Mouse (Mus musculus): ENCODE results near the gene Fhit. TPM values are rescaled to one million over a fixed set of nuclear protein-coding genes. Genes with fewer than 3 reads are reported as not detected.

Gene Fhit
- polyA plus RNA-seq, 1 experiment, result 1.6 TPM

- TF ChIP-seq CTCF (IDR thresholded peaks at IDR 0.05; ENCODE audit: insufficient read depth, low read length), result no peak
- TF ChIP-seq POLR2A (IDR thresholded peaks at IDR 0.05; ENCODE audit: borderline replicate concordance, extremely low read depth, low read depth, low read length), result no peak
- DNase-seq, result no peak
- H3K4me3 ChIP-seq (replicated peaks; ENCODE audit: extremely low read depth, low read depth, low read length), result no peak overlapping the region
- WGBS, result 68% methylated on average over 7 of the region's 7 CpGs
- H3K4me1 ChIP-seq (ENCODE audit: control insufficient read depth, insufficient read depth, low read length), result no peaks in the 10 kb centered on the region
Measured at GRCm38 (mm10) chr14:9609120-9609519, 1552.7 kb downstream of the Fhit start.

- Histone ChIP-seq H3K4me1 (ENCODE audit: control insufficient read depth, insufficient read depth, low read length) (no peaks in the 10 kb centered on the region), H3K4me3 (replicated peaks; ENCODE audit: extremely low read depth, low read depth, low read length) (no peak overlapping the region)
- no peak for TF ChIP-seq POLR2A (IDR thresholded peaks at IDR 0.05; ENCODE audit: borderline replicate concordance, extremely low read depth, low read depth, low read length)
- DNase-seq, result no peak
- 50% methylated on average over 12 of the region's 12 CpGs for WGBS
Measured at GRCm38 (mm10) chr14:9606584-9607377, 1555.1 kb downstream of the Fhit start.

GRCm38 (mm10) chr14:9600271-9600670 lies 1561.6 kb downstream of the Fhit start:
- no peak for DNase-seq
- no peak for TF ChIP-seq POLR2A (IDR thresholded peaks at IDR 0.05; ENCODE audit: borderline replicate concordance, extremely low read depth, low read depth, low read length)
- Histone ChIP-seq H3K4me3 (replicated peaks; ENCODE audit: extremely low read depth, low read depth, low read length) (no peak overlapping the region), H3K4me1 (ENCODE audit: control insufficient read depth, insufficient read depth, low read length) (no peaks in the 10 kb centered on the region)

- TF ChIP-seq POLR2A (IDR thresholded peaks at IDR 0.05; ENCODE audit: borderline replicate concordance, extremely low read depth, low read depth, low read length), result no peak
- TF ChIP-seq CTCF (IDR thresholded peaks at IDR 0.05; ENCODE audit: insufficient read depth, low read length), result no peak
- WGBS, result 75% methylated on average over 5 of the region's 5 CpGs
Measured at GRCm38 (mm10) chr14:9597460-9597977, 1564.3 kb downstream of the Fhit start.

GRCm38 (mm10) chr14:9589121-9589520 lies 1572.7 kb downstream of the Fhit start:
- Histone ChIP-seq H3K4me1 (ENCODE audit: control insufficient read depth, insufficient read depth, low read length) (no peaks in the 10 kb centered on the region), H3K4me3 (replicated peaks; ENCODE audit: extremely low read depth, low read depth, low read length) (no peak overlapping the region)
- DNase-seq, result no peak
- TF ChIP-seq POLR2A (IDR thresholded peaks at IDR 0.05; ENCODE audit: borderline replicate concordance, extremely low read depth, low read depth, low read length) (no peak), CTCF (IDR thresholded peaks at IDR 0.05; ENCODE audit: insufficient read depth, low read length) (no peak)
- WGBS, result 88% methylated on average over 1 of the region's 1 CpGs

More at GRCm38 (mm10) chr14:9597460-9597977, 1564.3 kb downstream of the Fhit start:
- DNase-seq, result no peak
- Histone ChIP-seq H3K4me3 (replicated peaks; ENCODE audit: extremely low read depth, low read depth, low read length) (no peak overlapping the region), H3K4me1 (ENCODE audit: control insufficient read depth, insufficient read depth, low read length) (no peaks in the 10 kb centered on the region)

- H3K4me1 ChIP-seq (ENCODE audit: control insufficient read depth, insufficient read depth, low read length), result no peaks in the 10 kb centered on the region
- H3K4me3 ChIP-seq (replicated peaks; ENCODE audit: extremely low read depth, low read depth, low read length), result no peak overlapping the region
- TF ChIP-seq POLR2A (IDR thresholded peaks at IDR 0.05; ENCODE audit: borderline replicate concordance, extremely low read depth, low read depth, low read length) (no peak), CTCF (IDR thresholded peaks at IDR 0.05; ENCODE audit: insufficient read depth, low read length) (no peak)
- no peak for DNase-seq
- WGBS, result 89% methylated on average over 4 of the region's 4 CpGs
Measured at GRCm38 (mm10) chr14:9587900-9588299, 1573.9 kb downstream of the Fhit start.

GRCm38 (mm10) chr14:9583227-9584155 lies 1578.3 kb downstream of the Fhit start:
- H3K4me1 ChIP-seq (ENCODE audit: control insufficient read depth, insufficient read depth, low read length), result no peaks in the 10 kb centered on the region
- DNase-seq, result no peak
- H3K4me3 ChIP-seq (replicated peaks; ENCODE audit: extremely low read depth, low read depth, low read length), result no peak overlapping the region
- TF ChIP-seq POLR2A (IDR thresholded peaks at IDR 0.05; ENCODE audit: borderline replicate concordance, extremely low read depth, low read depth, low read length) (no peak), CTCF (IDR thresholded peaks at IDR 0.05; ENCODE audit: insufficient read depth, low read length) (no peak)
- WGBS, result 69% methylated on average over 8 of the region's 8 CpGs

GRCm38 (mm10) chr14:9556333-9556732 lies 1605.5 kb downstream of the Fhit start:
- Histone ChIP-seq H3K4me1 (ENCODE audit: control insufficient read depth, insufficient read depth, low read length) (no peaks in the 10 kb centered on the region; the same call in 1 of the 2 replicates), H3K4me3 (replicated peaks; ENCODE audit: extremely low read depth, low read depth, low read length) (no peak overlapping the region)
- TF ChIP-seq CTCF (IDR thresholded peaks at IDR 0.05; ENCODE audit: insufficient read depth, low read length) (no peak), POLR2A (IDR thresholded peaks at IDR 0.05; ENCODE audit: borderline replicate concordance, extremely low read depth, low read depth, low read length) (no peak)
- no peak for DNase-seq
- WGBS, result 47% methylated on average over 5 of the region's 5 CpGs

GRCm38 (mm10) chr14:9555807-9556206 lies 1606.0 kb downstream of the Fhit start:
- Histone ChIP-seq H3K4me3 (replicated peaks; ENCODE audit: extremely low read depth, low read depth, low read length) (no peak overlapping the region), H3K4me1 (ENCODE audit: control insufficient read depth, insufficient read depth, low read length) (no peaks in the 10 kb centered on the region; the same call in 1 of the 2 replicates)
- no peak for DNase-seq
- WGBS, result 30% methylated on average over 6 of the region's 6 CpGs
- TF ChIP-seq POLR2A (IDR thresholded peaks at IDR 0.05; ENCODE audit: borderline replicate concordance, extremely low read depth, low read depth, low read length) (no peak), CTCF (IDR thresholded peaks at IDR 0.05; ENCODE audit: insufficient read depth, low read length) (no peak)
